Mouse (Mus musculus): ENCODE measurements at regions not wholly inside any gene's neighbourhood (a gene's known extent, or its start where the extent isn't known, plus 50 kb on each side); places are given as distances from the start of the nearest gene placed in this dataset.

DNA sequence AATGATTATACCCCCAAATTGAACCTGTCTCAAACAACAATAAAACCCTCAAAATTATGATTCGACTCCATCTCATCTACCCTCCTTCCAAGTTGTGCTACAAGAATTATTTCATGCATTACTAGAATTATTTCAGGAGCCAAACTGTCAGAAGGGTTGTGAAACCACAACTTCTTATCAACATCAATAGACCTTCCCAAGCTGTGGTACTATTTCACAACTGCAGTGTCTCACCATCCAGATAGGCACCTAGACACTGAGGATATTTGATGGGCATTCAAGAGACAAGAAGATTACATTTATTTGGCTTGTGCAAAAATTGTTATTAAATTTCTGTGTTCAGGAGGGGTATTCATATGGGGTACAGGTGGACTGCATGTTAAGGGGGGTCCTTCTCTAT, 567.0 kb downstream of the Adgrl2 start:
- TF ChIP-seq POLR2A (IDR thresholded peaks at IDR 0.05; ENCODE audit: extremely low read depth, insufficient read depth, low read length) = no peak
- no peak for TF ChIP-seq CTCF (IDR thresholded peaks at IDR 0.05; ENCODE audit: extremely low read depth, insufficient read depth, low read length)
